7 mouse cellular contexts compared by ENCODE assay signal in the genomic region with DNA sequence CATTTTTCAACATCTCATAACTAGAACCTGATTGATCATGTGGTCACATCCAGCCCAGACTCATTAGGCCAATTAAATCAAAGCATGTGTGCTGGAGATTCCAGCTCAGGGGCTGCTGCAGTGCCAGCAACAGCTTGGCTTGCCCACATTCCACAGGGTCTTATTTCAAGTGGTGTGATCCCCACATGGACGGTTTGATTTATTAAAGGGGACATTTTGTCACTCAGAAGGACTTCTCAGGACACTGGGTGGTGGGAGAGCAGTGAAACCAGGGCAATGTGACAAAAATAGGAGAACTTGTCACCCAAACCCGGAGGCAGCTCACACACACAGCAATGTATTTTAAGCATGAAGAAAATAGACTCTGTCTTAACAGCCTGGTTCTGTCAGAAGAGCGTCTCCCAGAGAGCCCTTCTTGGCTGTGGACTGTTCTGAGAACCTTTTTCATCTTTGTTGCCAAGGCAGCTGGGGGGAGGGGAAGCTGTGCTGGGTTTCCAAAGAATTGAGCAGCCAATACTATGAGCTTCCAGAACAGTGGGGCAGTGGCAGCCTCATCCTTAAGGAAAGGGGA.
DNase-seq lines count a peak whose midpoint lies in the region; ATAC-seq and TF ChIP-seq lines count a peak whose summit lies in the region.

No protein-coding gene starts in this region.

- H3K27me3 ChIP-seq in cerebellum, adult 2 months (ENCODE audit: control insufficient read depth, insufficient read depth, low read length), result no peaks in the 10 kb centered on the region
- no peaks in the 10 kb centered on the region for H3K27me3 ChIP-seq in forebrain, embryonic 13.5 days
- no peaks in the 10 kb centered on the region for H3K27me3 ChIP-seq in heart, embryonic 14.5 days (ENCODE audit: control insufficient read depth, insufficient read depth, low read length)
- no peaks in the 10 kb centered on the region for H3K27me3 ChIP-seq in kidney, postnatal 0 days (ENCODE audit: insufficient read depth, low read length)
- H3K27me3 ChIP-seq in limb, embryonic 13.5 days, result no peaks in the 10 kb centered on the region
- H3K27me3 ChIP-seq in neural tube, embryonic 15.5 days (replicated peaks), result no peaks in the 10 kb centered on the region

- no peaks in the 10 kb centered on the region for H3K36me3 ChIP-seq in forebrain, embryonic 13.5 days (ENCODE audit: poor library complexity, severe bottlenecking)
- no peaks in the 10 kb centered on the region for H3K36me3 ChIP-seq in heart, embryonic 14.5 days (ENCODE audit: control insufficient read depth, insufficient read depth, low read length)
- no peaks in the 10 kb centered on the region for H3K36me3 ChIP-seq in kidney, postnatal 0 days (ENCODE audit: insufficient read depth, low read length)
- H3K36me3 ChIP-seq in limb, embryonic 13.5 days, result no peaks in the 10 kb centered on the region
- H3K36me3 ChIP-seq in neural tube, embryonic 15.5 days, result no peaks in the 10 kb centered on the region

- no peaks in the 10 kb centered on the region for H3K4me1 ChIP-seq in cerebellum, adult 2 months (ENCODE audit: control insufficient read depth, insufficient read depth, low read length)
- H3K4me1 ChIP-seq in forebrain, embryonic 13.5 days, result peaks cover 19% of the 10 kb centered on the region
- H3K4me1 ChIP-seq in heart, embryonic 14.5 days (ENCODE audit: control insufficient read depth in 2 of 2, insufficient read depth in 2 of 2, low read length in 2 of 2), result peaks cover 15 to 17% of the 10 kb centered on the region in 2 experiments
- peaks cover 12% of the 10 kb centered on the region; the same call in 1 of the 2 replicates for H3K4me1 ChIP-seq in kidney, postnatal 0 days (replicated peaks; ENCODE audit: insufficient read depth, low read length)
- peaks cover 19% of the 10 kb centered on the region for H3K4me1 ChIP-seq in limb, embryonic 13.5 days
- peaks cover 13% of the 10 kb centered on the region for H3K4me1 ChIP-seq in neural tube, embryonic 15.5 days

- WGBS in cerebellum, adult 2 months, result 11% methylated on average over 3 of the region's 3 CpGs
- WGBS in forebrain, embryonic 13.5 days, result 8% methylated on average over 3 of the region's 3 CpGs
- 12% methylated on average over 3 of the region's 3 CpGs for WGBS in heart, embryonic 14.5 days
- WGBS in kidney, postnatal 0 days, result 4% methylated on average over 3 of the region's 3 CpGs
- WGBS in limb, embryonic 13.5 days, result 6% methylated on average over 3 of the region's 3 CpGs
- WGBS in neural tube, embryonic 15.5 days, result 23% methylated on average over 3 of the region's 3 CpGs

- H3K4me3 ChIP-seq in cerebellum, adult 2 months (replicated peaks; ENCODE audit: insufficient read depth, low read depth, low read length), result no peak overlapping the region
- no peak overlapping the region for H3K4me3 ChIP-seq in forebrain, embryonic 13.5 days
- no peak overlapping the region for H3K4me3 ChIP-seq in heart, embryonic 14.5 days (ENCODE audit: control insufficient read depth in 1 of 2, insufficient read depth in 1 of 2, low read depth in 1 of 2, low read length in 2 of 2)
- H3K4me3 ChIP-seq in kidney, postnatal 0 days (replicated peaks; ENCODE audit: low read depth, low read length), result no peak overlapping the region
- no peak overlapping the region for H3K4me3 ChIP-seq in limb, embryonic 13.5 days
- H3K4me3 ChIP-seq in neural tube, embryonic 15.5 days (replicated peaks), result no peak overlapping the region

- DNase-seq in cerebellum, adult 2 months, result peak; percentile 32 to 40
- DNase-seq in kidney, postnatal 0 days (ENCODE audit: low spot score), result peak; percentile 83
- peak; percentile 13 for DNase-seq in yolk sac, embryonic 10.5 days (ENCODE audit: low spot score)

- H3K9ac ChIP-seq in forebrain, embryonic 13.5 days, result no peak overlapping the region
- H3K9ac ChIP-seq in heart, embryonic 14.5 days (ENCODE audit: low read length), result no peak overlapping the region
- no peak overlapping the region for H3K9ac ChIP-seq in kidney, postnatal 0 days (ENCODE audit: low read depth, low read length)
- no peak overlapping the region for H3K9ac ChIP-seq in limb, embryonic 13.5 days
- H3K9ac ChIP-seq in neural tube, embryonic 15.5 days (replicated peaks), result no peak overlapping the region

- peak overlapping the region; percentile 16; the same call in 1 of the 2 replicates for H3K4me2 ChIP-seq in forebrain, embryonic 13.5 days
- peak overlapping the region; percentile 33 for H3K4me2 ChIP-seq in heart, embryonic 14.5 days (ENCODE audit: low read length)
- H3K4me2 ChIP-seq in kidney, postnatal 0 days (ENCODE audit: low read length), result no peak overlapping the region
- peak overlapping the region; percentile 22 for H3K4me2 ChIP-seq in limb, embryonic 13.5 days (replicated peaks)
- H3K4me2 ChIP-seq in neural tube, embryonic 15.5 days, result no peak overlapping the region

- TF ChIP-seq CTCF in cerebellum, adult 2 months (IDR thresholded peaks at IDR 0.05; ENCODE audit: borderline replicate concordance, insufficient read depth, low read depth, low read length), result no peak
- TF ChIP-seq CTCF in kidney, postnatal 0 days (IDR thresholded peaks at IDR 0.05; ENCODE audit: low read depth), result no peak

- H3K9me3 ChIP-seq in forebrain, embryonic 13.5 days (replicated peaks), result no peaks in the 10 kb centered on the region
- no peaks in the 10 kb centered on the region for H3K9me3 ChIP-seq in heart, embryonic 14.5 days (ENCODE audit: control insufficient read depth, low read length)
- H3K9me3 ChIP-seq in kidney, postnatal 0 days (replicated peaks; ENCODE audit: low read length), result no peaks in the 10 kb centered on the region
- no peaks in the 10 kb centered on the region for H3K9me3 ChIP-seq in limb, embryonic 13.5 days
- H3K9me3 ChIP-seq in neural tube, embryonic 15.5 days (replicated peaks), result no peaks in the 10 kb centered on the region

- no peak overlapping the region for H3K27ac ChIP-seq in cerebellum, adult 2 months (ENCODE audit: insufficient read depth, low read length)
- peak overlapping the region; percentile 73 for H3K27ac ChIP-seq in forebrain, embryonic 13.5 days
- H3K27ac ChIP-seq in heart, embryonic 14.5 days (replicated peaks in 1 of 2; ENCODE audit: control insufficient read depth in 1 of 2, insufficient read depth in 1 of 2, low read depth in 2 of 2, low read length in 2 of 2), result peak overlapping the region; percentile 73 to 79
- peak overlapping the region; percentile 51 for H3K27ac ChIP-seq in kidney, postnatal 0 days
- peak overlapping the region; percentile 65; the same call in 1 of the 2 replicates for H3K27ac ChIP-seq in limb, embryonic 13.5 days
- peak overlapping the region; percentile 67 for H3K27ac ChIP-seq in neural tube, embryonic 15.5 days (replicated peaks)

- ATAC-seq in forebrain, embryonic 13.5 days, result peak; percentile 89
- peak; percentile 64; the same call in 1 of the 2 replicates for ATAC-seq in heart, embryonic 14.5 days (ENCODE audit: insufficient number of reproducible peaks, insufficient read depth, low FRiP score, low read depth)
- peak; percentile 67 for ATAC-seq in kidney, postnatal 0 days (replicated peaks; ENCODE audit: low FRiP score, low read depth)
- peak; percentile 91 for ATAC-seq in limb, embryonic 13.5 days (ENCODE audit: low FRiP score, low read depth)
- ATAC-seq in neural tube, embryonic 15.5 days (ENCODE audit: low FRiP score), result peak; percentile 80

- TF ChIP-seq POLR2A in cerebellum, adult 2 months (IDR thresholded peaks at IDR 0.05; ENCODE audit: borderline replicate concordance, insufficient read depth, low read length), result no peak

Comparison
In these comparisons a context has a peak if more than half of its experiments do, and no peak if none do; other contexts are left out.
1. DNase-seq: peak in every context shown above with its lines; median percentile 83 in kidney, postnatal 0 days; 36 in cerebellum, adult 2 months; 13 in yolk sac, embryonic 10.5 days.
2. H3K4me2 ChIP-seq: peak in forebrain, embryonic 13.5 days (single experiment), heart, embryonic 14.5 days (single experiment) and limb, embryonic 13.5 days (single experiment); none in kidney, postnatal 0 days (single experiment) and neural tube, embryonic 15.5 days (single experiment).
3. Peak in every context shown above with its lines, with median percentiles within 50 percentile points of each other: ATAC-seq.